Mouse (Mus musculus) cerebellum, adult 9-11 months (tissue): Measurements from ENCODE around the gene Tmem246.
"Not testable (repeated sequence)": the region's sequence is repeated elsewhere in the genome, so short reads cannot be mapped to it uniquely, and the experiment has no call there.

ENCODE experiments used
- DNase-seq: peaks from one replicate; pipeline ENCODE4 v3.0.0; 2022

Tmem246 gene

GRCm38 (mm10) chr4:49597183-49598100 lies at the start of gene Tmem246:
Gene Tmem246, minus strand, starts transcription at chr4:49597876.
- DNase-seq = peak; percentile 87

- DNase-seq = no peak
These were observed 42.2 kb upstream of the Tmem246 start for GRCm38 (mm10) chr4:49639913-49640312.

- DNase-seq = no peak
These were observed 40.1 kb upstream of the Tmem246 start for GRCm38 (mm10) chr4:49637821-49638220.

- DNase-seq = no peak
These were observed 34.4 kb upstream of the Tmem246 start for GRCm38 (mm10) chr4:49632139-49632481.

- DNase-seq = peak; percentile 97
These were observed 33.9 kb upstream of the Tmem246 start, which contains the start of gene Rnf20 for GRCm38 (mm10) chr4:49631319-49632138. Gene Rnf20, plus strand, starts transcription at chr4:49632006.

GRCm38 (mm10) chr4:49628941-49629340 lies 31.3 kb upstream of the Tmem246 start:
- DNase-seq = no peak

- DNase-seq = peak; percentile 58
These were observed 29.3 kb upstream of the Tmem246 start for GRCm38 (mm10) chr4:49626973-49627372.

- DNase-seq = not testable (repeated sequence)
These were observed 27.3 kb upstream of the Tmem246 start for GRCm38 (mm10) chr4:49624969-49625368.

GRCm38 (mm10) chr4:49623916-49624315 lies 26.2 kb upstream of the Tmem246 start:
- DNase-seq = no peak

- DNase-seq = no peak
These were observed 24.6 kb upstream of the Tmem246 start for GRCm38 (mm10) chr4:49622272-49622671.

GRCm38 (mm10) chr4:49619861-49620260 lies 22.2 kb upstream of the Tmem246 start:
- not testable (repeated sequence) for DNase-seq

- DNase-seq = no peak
These were observed 19.2 kb upstream of the Tmem246 start for GRCm38 (mm10) chr4:49616924-49617323.

GRCm38 (mm10) chr4:49605459-49605858 lies 7.8 kb upstream of the Tmem246 start:
- no peak for DNase-seq

- DNase-seq = no peak
These were observed 6.9 kb upstream of the Tmem246 start for GRCm38 (mm10) chr4:49604616-49605015.

- no peak for DNase-seq
These were observed 6.4 kb upstream of the Tmem246 start for GRCm38 (mm10) chr4:49604016-49604546.

GRCm38 (mm10) chr4:49603161-49603560 lies 5.5 kb upstream of the Tmem246 start:
- DNase-seq = no peak

- DNase-seq = no peak
These were observed 862 bp downstream of the Tmem246 start for GRCm38 (mm10) chr4:49596846-49597182.

- DNase-seq = no peak
These were observed 7.5 kb downstream of the Tmem246 start for GRCm38 (mm10) chr4:49590152-49590551.

GRCm38 (mm10) chr4:49586811-49587210 lies 10.9 kb downstream of the Tmem246 start:
- DNase-seq = no peak

- DNase-seq = no peak
These were observed 12.1 kb downstream of the Tmem246 start for GRCm38 (mm10) chr4:49585524-49586101.

GRCm38 (mm10) chr4:49583965-49584831 lies 13.5 kb downstream of the Tmem246 start:
- no peak for DNase-seq

- DNase-seq = no peak
These were observed 16.4 kb downstream of the Tmem246 start for GRCm38 (mm10) chr4:49581256-49581655.
